Mouse (Mus musculus): ENCODE measurements around the gene Agtrap. TPM values are rescaled to one million over a fixed set of nuclear protein-coding genes. Genes with fewer than 3 reads are reported as not detected.
"Not testable (repeated sequence)": the region's sequence is repeated elsewhere in the genome, so short reads cannot be mapped to it uniquely, and the experiment has no call there.

Agtrap gene
- polyA plus RNA-seq, 1 experiment from 2014 or later: 19.6 TPM

DNA sequence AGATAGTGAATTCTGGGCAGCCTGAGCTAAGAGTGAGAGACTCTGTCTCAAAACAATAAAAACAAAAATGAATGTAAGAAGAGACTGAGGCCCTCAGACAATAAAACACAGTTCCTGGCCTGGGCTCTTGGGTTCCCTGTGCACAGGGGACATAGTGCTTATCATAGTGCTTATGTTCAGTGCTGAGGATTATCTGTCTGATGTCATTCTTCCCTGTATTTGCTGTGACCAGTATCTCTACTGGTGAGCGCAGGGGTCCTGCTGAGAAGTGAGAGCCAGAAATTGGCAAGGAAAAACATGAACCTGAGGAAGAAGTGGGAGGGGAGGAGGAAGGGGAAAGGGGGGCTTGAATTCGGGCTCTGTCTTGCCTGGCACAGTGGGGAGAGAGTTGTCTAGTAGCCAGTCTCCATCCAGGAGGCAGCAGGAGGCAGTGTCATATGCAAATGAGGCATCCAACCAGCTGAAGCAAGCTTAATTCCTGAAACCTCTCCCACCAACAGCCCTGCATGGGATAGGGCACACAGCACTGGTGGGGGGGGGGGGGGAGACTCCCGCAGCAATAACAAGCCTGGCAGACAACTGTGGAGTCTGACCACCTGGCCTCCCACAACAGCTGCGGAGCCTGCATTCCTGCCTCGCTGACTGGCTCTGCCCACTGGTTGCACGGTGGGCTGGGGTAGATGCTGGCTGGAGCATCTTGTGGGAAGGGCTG lies 34.3 kb upstream of the Agtrap start:
- H3K36me3 ChIP-seq (ENCODE audit: control insufficient read depth, insufficient read depth, low read length): no peaks in the 10 kb centered on the region
- ATAC-seq: no peak
- no peak overlapping the region for H3K4me3 ChIP-seq (ENCODE audit: low read length)
- peaks cover 3% of the 10 kb centered on the region; the same call in 1 of the 2 replicates for H3K9me3 ChIP-seq (ENCODE audit: control insufficient read depth, low read length)
- no peaks in the 10 kb centered on the region; the same call in 1 of the 2 replicates for H3K4me1 ChIP-seq (ENCODE audit: control insufficient read depth, insufficient read depth, low read length)
- no peak overlapping the region for H3K9ac ChIP-seq (ENCODE audit: low read depth, low read length)
- H3K27ac ChIP-seq (ENCODE audit: low read length): no peak overlapping the region
- WGBS: 27% methylated on average over 6 of the region's 6 CpGs
- no peak overlapping the region for H3K4me2 ChIP-seq (ENCODE audit: low read depth, low read length)
- H3K27me3 ChIP-seq (replicated peaks; ENCODE audit: control insufficient read depth, insufficient read depth, low read length): no peaks in the 10 kb centered on the region

DNA sequence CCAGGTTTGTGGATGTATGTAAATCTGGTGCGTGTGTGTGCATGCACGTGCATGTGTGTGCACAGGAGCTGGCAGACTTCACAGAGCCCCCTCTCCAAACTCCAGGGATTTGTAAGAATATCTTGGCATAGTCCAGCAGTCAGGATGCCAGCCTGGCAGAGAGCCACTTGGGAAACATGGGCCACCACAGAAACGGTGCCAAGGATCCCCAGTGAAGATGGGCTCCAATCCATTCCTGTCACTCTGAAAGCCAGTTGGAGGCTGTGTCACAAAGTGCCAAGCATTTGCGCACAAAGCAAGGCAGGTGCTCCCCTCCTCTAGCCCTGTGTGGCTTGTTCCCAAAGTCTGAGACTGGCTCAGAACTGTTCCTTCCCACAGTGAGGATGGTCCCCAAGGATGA lies 33.5 kb upstream of the Agtrap start:
- WGBS: 83% methylated on average over 4 of the region's 4 CpGs

GRCm38 (mm10) chr4:148120555-148120954 lies 32.7 kb upstream of the Agtrap start:
- H3K4me1 ChIP-seq (ENCODE audit: control insufficient read depth, insufficient read depth, low read length): no peaks in the 10 kb centered on the region; the same call in 1 of the 2 replicates
- H3K36me3 ChIP-seq (ENCODE audit: control insufficient read depth, insufficient read depth, low read length): no peaks in the 10 kb centered on the region
- no peak overlapping the region for H3K9ac ChIP-seq (ENCODE audit: low read depth, low read length)
- H3K9me3 ChIP-seq (ENCODE audit: control insufficient read depth, low read length): peaks cover 4% of the 10 kb centered on the region; the same call in 1 of the 2 replicates
- ATAC-seq: no peak
- no peaks in the 10 kb centered on the region for H3K27me3 ChIP-seq (replicated peaks; ENCODE audit: control insufficient read depth, insufficient read depth, low read length)
- no peak overlapping the region for H3K27ac ChIP-seq (ENCODE audit: low read length)
- no peak overlapping the region for H3K4me2 ChIP-seq (ENCODE audit: low read depth, low read length)
- no peak overlapping the region for H3K4me3 ChIP-seq (ENCODE audit: low read length)
- WGBS: 68% methylated on average over 9 of the region's 9 CpGs

More for the DNA sequence above, 33.5 kb upstream of the Agtrap start:
- H3K9ac ChIP-seq (ENCODE audit: low read depth, low read length): no peak overlapping the region
- no peak for ATAC-seq
- no peaks in the 10 kb centered on the region; the same call in 1 of the 2 replicates for H3K4me1 ChIP-seq (ENCODE audit: control insufficient read depth, insufficient read depth, low read length)
- no peak overlapping the region for H3K4me2 ChIP-seq (ENCODE audit: low read depth, low read length)
- peaks cover 4% of the 10 kb centered on the region; the same call in 1 of the 2 replicates for H3K9me3 ChIP-seq (ENCODE audit: control insufficient read depth, low read length)
- H3K27ac ChIP-seq (ENCODE audit: low read length): no peak overlapping the region
- H3K4me3 ChIP-seq (ENCODE audit: low read length): no peak overlapping the region
- no peaks in the 10 kb centered on the region for H3K36me3 ChIP-seq (ENCODE audit: control insufficient read depth, insufficient read depth, low read length)
- H3K27me3 ChIP-seq (replicated peaks; ENCODE audit: control insufficient read depth, insufficient read depth, low read length): no peaks in the 10 kb centered on the region

- not testable (repeated sequence) for H3K4me2 ChIP-seq (ENCODE audit: low read depth, low read length); H3K27ac ChIP-seq (ENCODE audit: low read length); H3K9me3 ChIP-seq (ENCODE audit: control insufficient read depth, low read length); H3K9ac ChIP-seq (ENCODE audit: low read depth, low read length); H3K4me3 ChIP-seq (ENCODE audit: low read length); H3K36me3 ChIP-seq (ENCODE audit: control insufficient read depth, insufficient read depth, low read length); H3K27me3 ChIP-seq (replicated peaks; ENCODE audit: control insufficient read depth, insufficient read depth, low read length); ATAC-seq; H3K4me1 ChIP-seq (ENCODE audit: control insufficient read depth, insufficient read depth, low read length)
- 82% methylated on average over 9 of the region's 9 CpGs for WGBS
Observed at GRCm38 (mm10) chr4:148119578-148119977, 31.7 kb upstream of the Agtrap start.

- Histone ChIP-seq H3K4me2 (ENCODE audit: low read depth, low read length) (no peak overlapping the region), H3K9ac (ENCODE audit: low read depth, low read length) (no peak overlapping the region), H3K9me3 (ENCODE audit: control insufficient read depth, low read length) (peaks cover 4% of the 10 kb centered on the region; the same call in 1 of the 2 replicates)
Observed at GRCm38 (mm10) chr4:148117392-148117791, 29.6 kb upstream of the Agtrap start.

DNA sequence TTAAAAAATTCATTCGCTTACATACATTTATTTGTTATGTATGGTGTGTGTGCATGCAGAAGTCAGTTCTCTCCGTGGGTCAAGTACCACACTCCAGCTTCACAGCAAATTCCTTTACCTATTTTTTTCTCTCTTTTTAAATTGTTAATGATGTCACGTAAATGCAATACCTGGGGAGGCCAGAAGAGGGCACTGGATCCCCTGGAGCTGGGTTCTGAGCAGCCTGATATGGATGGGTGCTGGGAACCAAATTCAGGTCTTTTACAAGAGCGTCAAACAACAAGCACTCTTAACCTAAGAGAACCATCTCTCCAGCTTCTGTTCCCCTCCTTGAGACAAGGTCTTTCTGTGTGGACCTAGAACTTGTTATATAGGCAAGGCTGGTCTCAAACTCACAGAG lies 28.8 kb upstream of the Agtrap start:
- Histone ChIP-seq H3K4me1 (ENCODE audit: control insufficient read depth, insufficient read depth, low read length) (no peaks in the 10 kb centered on the region; the same call in none of the 2 replicates), H3K27ac (ENCODE audit: low read length) (no peak overlapping the region), H3K4me2 (ENCODE audit: low read depth, low read length) (no peak overlapping the region), H3K9ac (ENCODE audit: low read depth, low read length) (no peak overlapping the region), H3K4me3 (ENCODE audit: low read length) (no peak overlapping the region), H3K36me3 (ENCODE audit: control insufficient read depth, insufficient read depth, low read length) (no peaks in the 10 kb centered on the region), H3K9me3 (ENCODE audit: control insufficient read depth, low read length) (peaks cover 4% of the 10 kb centered on the region; the same call in 1 of the 2 replicates), H3K27me3 (replicated peaks; ENCODE audit: control insufficient read depth, insufficient read depth, low read length) (0 out of 2 replicates have a peak, but pooled peaks cover 2% of the 10 kb centered on the region)
- ATAC-seq: no peak
- 70% methylated on average over 4 of the region's 4 CpGs for WGBS

More at GRCm38 (mm10) chr4:148117392-148117791, 29.6 kb upstream of the Agtrap start:
- WGBS: 77% methylated on average over 4 of the region's 4 CpGs
- Histone ChIP-seq H3K4me1 (ENCODE audit: control insufficient read depth, insufficient read depth, low read length) (no peaks in the 10 kb centered on the region; the same call in none of the 2 replicates), H3K4me3 (ENCODE audit: low read length) (no peak overlapping the region), H3K36me3 (ENCODE audit: control insufficient read depth, insufficient read depth, low read length) (no peaks in the 10 kb centered on the region), H3K27me3 (replicated peaks; ENCODE audit: control insufficient read depth, insufficient read depth, low read length) (0 out of 2 replicates have a peak, but pooled peaks cover 2% of the 10 kb centered on the region), H3K27ac (ENCODE audit: low read length) (no peak overlapping the region)
- no peak for ATAC-seq

DNA sequence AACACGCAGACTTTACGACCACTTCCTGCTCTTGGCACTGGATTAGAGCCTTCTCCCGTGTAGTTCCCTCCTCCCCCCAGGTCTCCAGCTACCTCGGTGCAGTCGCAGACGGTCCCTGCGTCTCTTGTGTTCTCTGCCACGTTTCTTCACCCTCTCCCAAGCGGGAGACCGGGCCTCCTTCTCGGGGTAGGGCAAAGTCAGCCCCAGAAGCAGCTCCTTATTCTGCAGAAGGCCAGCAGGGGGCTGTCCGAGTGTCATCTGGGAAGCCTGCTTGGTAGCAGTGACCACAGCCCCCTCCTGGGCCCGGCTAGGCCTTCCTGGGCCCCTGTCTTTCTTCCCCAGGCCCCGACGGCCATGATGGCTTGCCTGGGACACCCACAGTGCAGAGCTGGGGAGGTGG lies 27.6 kb upstream of the Agtrap start:
- Histone ChIP-seq H3K27ac (ENCODE audit: low read length) (no peak overlapping the region), H3K4me1 (ENCODE audit: control insufficient read depth, insufficient read depth, low read length) (no peaks in the 10 kb centered on the region; the same call in none of the 2 replicates), H3K36me3 (ENCODE audit: control insufficient read depth, insufficient read depth, low read length) (no peaks in the 10 kb centered on the region), H3K9ac (ENCODE audit: low read depth, low read length) (peak overlapping the region; percentile 17; the same call in 1 of the 2 replicates), H3K4me2 (ENCODE audit: low read depth, low read length) (peak overlapping the region; percentile 36), H3K4me3 (ENCODE audit: low read length) (no peak overlapping the region), H3K27me3 (replicated peaks; ENCODE audit: control insufficient read depth, insufficient read depth, low read length) (0 out of 2 replicates have a peak, but pooled peaks cover 2% of the 10 kb centered on the region), H3K9me3 (ENCODE audit: control insufficient read depth, low read length) (peaks cover 4% of the 10 kb centered on the region; the same call in 1 of the 2 replicates)
- 5% methylated on average over 15 of the region's 15 CpGs for WGBS
- ATAC-seq: peak; percentile 43

DNA sequence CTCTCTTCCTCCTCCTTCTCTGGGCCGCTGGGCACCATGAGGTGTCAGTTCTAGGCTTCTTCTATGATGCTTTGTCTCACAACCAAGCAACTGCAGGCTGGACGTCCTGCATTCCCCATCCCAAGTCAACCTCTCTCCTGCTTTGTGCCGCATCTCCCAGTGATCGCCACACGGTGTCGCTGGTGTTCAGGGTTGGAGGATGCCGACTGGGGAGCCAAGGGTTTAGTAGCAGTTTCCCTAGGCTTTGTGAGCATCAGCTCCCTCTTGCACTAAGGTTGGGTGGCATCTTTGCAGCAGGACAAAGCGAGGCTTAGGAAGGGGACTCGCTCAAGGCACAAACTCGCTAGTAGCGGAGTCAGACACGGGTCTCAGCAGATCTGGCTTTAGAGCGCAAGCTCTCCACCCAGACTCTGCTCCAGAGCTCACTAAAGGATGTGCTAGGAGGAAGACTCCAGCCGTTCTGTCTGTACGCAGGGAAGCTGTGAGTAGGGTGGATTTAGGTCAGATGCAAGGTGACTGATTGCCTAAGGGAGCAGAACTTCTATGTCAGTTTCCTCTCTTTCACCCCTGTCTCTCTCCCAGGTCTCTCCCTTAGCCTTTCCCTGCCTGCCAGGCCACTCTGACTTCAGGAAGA lies 27.0 kb upstream of the Agtrap start:
- H3K4me1 ChIP-seq (ENCODE audit: control insufficient read depth, insufficient read depth, low read length): no peaks in the 10 kb centered on the region; the same call in none of the 2 replicates
- H3K4me2 ChIP-seq (ENCODE audit: low read depth, low read length): peak overlapping the region; percentile 36; the same call in 1 of the 2 replicates
- H3K27ac ChIP-seq (ENCODE audit: low read length): no peak overlapping the region
- no peaks in the 10 kb centered on the region for H3K36me3 ChIP-seq (ENCODE audit: control insufficient read depth, insufficient read depth, low read length)
- ATAC-seq: peak; percentile 41; the same call in 1 of the 2 replicates
- H3K9me3 ChIP-seq (ENCODE audit: control insufficient read depth, low read length): peaks cover 4% of the 10 kb centered on the region; the same call in 1 of the 2 replicates
- no peak overlapping the region for H3K9ac ChIP-seq (ENCODE audit: low read depth, low read length)
- H3K4me3 ChIP-seq (ENCODE audit: low read length): no peak overlapping the region
- H3K27me3 ChIP-seq (replicated peaks; ENCODE audit: control insufficient read depth, insufficient read depth, low read length): 0 out of 2 replicates have a peak, but pooled peaks cover 2% of the 10 kb centered on the region
- 5% methylated on average over 15 of the region's 15 CpGs for WGBS

DNA sequence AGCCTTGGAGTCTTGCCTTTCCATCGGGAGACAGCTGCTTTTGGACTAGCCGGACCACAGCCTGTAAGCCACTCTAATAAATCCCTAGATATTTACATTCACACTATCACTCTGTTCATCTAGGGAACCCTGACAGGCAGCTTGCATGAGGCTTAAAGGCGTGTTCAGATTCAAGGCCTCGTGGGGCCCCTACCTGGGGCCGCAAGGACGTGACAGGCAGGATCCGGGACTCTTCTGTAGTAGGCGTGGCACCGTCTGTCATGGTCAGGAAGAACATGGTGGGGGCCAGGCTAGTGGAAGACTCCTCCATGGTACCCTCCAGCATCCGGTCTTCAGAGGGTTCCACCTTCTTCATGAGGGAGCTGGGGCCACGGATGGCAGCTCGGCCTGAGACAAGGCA lies 24.7 kb upstream of the Agtrap start:
- Histone ChIP-seq H3K4me2 (ENCODE audit: low read depth, low read length) (no peak overlapping the region), H3K4me3 (ENCODE audit: low read length) (no peak overlapping the region), H3K36me3 (ENCODE audit: control insufficient read depth, insufficient read depth, low read length) (no peaks in the 10 kb centered on the region), H3K27me3 (replicated peaks; ENCODE audit: control insufficient read depth, insufficient read depth, low read length) (0 out of 2 replicates have a peak, but pooled peaks cover 2% of the 10 kb centered on the region), H3K9me3 (ENCODE audit: control insufficient read depth, low read length) (peaks cover 4% of the 10 kb centered on the region; the same call in 1 of the 2 replicates), H3K4me1 (ENCODE audit: control insufficient read depth, insufficient read depth, low read length) (peaks cover 7% of the 10 kb centered on the region), H3K9ac (ENCODE audit: low read depth, low read length) (no peak overlapping the region), H3K27ac (ENCODE audit: low read length) (no peak overlapping the region)
- 68% methylated on average over 12 of the region's 12 CpGs for WGBS
- peak; percentile 64 for ATAC-seq

All from intestine, embryonic 16.5 days (tissue).